Mouse (Mus musculus) heart, adult 18-20 months (tissue): ENCODE results near the gene Natd1. TPM values are rescaled to one million over a fixed set of nuclear protein-coding genes. Genes with fewer than 3 reads are reported as not detected.

Source experiments
- DNase-seq, 2 experiments: peaks; one replicate each; pipeline ENCODE4 v3.0.0; 2021 to 2022; ENCODE audit warnings: mixed read lengths in 1 of 2
- total RNA-seq, 2 experiments: library from RNA; stranded (reverse); gene quantifications; 2 replicates each; pipeline ENCODE4 v1.2.3; 2021

The Natd1 gene
- total RNA-seq, 2 experiments from 2014 or later = 9.9 to 12.4 TPM

DNA sequence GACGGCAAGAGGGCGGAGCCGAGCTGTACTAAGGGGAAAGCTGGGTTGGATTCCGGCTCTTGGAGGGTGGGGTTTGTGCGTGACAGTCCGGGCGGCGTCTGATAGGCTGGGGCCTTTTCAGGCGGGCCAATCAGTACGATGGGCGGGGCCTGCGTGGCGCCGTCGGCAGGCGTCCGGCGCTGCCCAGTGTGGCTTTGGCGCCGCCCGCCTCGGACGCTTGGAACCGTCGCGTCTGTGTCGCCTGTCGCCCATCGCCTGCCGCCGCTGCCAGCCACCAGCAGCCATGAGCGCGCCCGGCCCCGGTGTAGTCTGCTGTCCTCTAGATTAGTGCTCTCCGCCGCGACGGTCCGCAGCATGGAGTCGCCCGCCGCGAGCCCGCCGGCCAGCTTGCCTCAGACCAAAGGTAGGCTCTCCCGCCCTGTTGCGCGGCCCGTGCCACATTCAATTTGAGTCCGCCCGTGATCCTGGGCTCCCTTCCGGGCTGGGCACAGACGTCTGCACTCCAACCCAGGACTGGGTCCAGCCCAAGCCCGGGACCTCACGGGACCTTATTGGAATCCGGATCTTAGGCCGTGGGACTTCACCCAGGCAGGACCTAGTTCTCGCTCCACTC lies 17.4 kb upstream of the Natd1 start, which contains the start of gene Map2k3:
Map2k3 (plus strand) TSS at position 165 of the 613 bp plus-strand sequence.
- peak; percentile 96 to 99 for DNase-seq

DNA sequence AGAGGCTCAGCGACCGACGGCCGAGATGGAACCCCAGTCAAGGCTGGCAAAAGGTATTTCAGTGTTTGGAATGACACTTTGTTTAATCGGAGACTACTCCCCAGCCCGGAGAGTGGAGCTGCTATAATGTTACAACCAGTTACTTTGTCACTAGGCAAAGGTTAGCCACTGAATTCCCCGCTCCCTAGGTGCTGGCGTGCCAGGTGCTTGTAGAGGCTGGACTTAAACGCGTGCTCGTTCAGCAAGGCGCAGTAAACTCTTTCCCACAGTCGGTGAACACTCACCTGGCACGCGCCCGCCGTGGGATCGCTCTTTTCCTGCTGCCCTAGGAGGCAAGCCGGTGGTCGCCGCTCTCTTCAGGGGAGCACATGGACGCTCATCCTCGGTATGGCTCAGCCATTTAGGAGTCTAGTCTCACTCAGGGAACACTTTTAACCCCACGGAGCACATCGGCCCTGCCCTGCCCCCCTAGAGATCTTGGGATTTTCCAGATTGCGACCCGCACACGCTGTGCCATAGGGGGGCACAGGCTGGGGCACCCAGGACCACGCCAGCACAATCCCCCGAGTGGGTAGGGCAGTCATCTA lies 16.8 kb upstream of the Natd1 start:
- DNase-seq = no peak

DNA sequence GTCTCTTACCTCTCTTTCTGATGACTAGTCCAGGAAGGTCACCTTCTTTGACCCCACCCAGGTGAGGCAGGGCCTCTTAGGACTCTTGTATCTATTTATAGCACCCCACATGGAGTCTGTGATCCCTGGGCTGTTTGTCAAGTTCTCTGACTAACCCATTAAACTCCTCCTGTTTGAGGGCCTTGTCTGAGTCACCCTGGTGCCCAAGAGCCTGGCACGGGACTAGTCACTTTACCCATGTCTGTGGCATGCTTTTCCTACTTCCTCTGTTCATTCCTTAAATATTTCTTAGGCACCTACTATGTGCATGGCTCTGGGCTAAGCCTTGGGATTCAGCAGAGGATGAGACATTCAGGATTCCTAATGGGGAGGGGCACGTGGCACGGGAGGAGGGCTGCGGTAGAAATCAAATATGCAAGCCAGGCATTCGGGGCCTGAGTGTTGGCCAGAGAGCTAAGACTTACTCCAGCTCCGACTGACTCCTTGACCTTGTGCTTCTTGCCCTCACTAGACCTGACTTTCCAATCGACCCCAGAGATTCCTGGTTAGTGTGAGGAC lies 16.3 kb upstream of the Natd1 start:
- DNase-seq = peak; percentile 55 to 61

DNA sequence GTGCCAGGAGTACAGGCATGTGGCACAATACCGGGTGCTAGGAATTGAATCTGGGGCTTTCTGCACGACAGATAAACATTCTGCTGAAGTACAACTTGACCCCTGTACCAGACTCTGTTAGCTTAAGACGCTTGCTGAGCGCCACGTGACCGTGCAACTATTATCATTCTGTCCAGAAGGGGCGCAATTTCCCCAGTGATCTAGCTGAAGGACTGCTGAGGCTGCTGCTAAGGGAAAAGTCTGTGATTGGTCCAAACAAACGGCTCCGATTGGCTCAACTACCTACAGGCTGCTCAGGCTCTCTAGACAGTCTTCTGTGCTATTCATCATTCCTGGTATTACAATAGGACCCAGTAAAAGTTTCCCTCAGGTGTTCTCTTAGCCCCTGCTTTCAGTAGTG lies 12.7 kb upstream of the Natd1 start:
- DNase-seq = peak; percentile 91 to 93

DNA sequence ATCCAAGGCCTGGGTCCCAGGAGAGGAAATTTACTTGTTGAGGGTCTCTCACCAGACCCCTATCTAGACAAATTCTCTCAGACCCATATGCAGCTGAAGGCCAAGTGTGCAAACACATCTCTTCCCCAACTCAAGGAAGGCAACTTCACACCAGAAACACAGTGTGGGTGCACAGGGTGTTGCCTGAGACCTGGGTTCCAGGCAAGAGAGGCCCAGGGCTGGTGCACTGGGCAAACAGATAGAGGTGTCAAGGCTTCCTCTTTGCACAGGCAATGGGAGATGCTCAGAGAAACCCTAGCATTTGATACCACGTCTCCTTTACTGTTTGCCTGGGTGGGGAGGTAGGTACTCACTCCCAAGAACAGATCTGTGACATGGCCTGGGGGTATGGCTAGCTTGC lies 10.4 kb upstream of the Natd1 start:
- no peak for DNase-seq

DNA sequence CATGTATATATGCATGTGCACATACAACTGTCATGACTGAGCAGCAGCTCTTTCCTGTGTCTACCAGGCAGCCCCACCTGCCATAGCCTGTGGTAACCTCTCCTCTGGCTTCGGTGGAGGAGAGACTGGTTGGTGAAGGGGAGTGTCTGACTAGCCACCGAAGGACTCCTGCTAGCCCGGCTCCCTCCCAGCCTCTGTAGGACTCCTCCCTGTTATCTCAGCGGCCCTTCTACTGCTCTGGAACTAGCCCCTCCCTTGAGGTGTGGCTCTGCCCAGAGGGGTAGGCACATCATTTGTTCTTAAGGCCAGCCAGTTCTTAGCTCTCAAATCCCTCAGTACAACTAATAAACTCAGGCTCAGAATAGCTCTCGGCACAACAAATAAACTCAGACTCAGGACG lies 9.9 kb upstream of the Natd1 start:
- DNase-seq = no peak

DNA sequence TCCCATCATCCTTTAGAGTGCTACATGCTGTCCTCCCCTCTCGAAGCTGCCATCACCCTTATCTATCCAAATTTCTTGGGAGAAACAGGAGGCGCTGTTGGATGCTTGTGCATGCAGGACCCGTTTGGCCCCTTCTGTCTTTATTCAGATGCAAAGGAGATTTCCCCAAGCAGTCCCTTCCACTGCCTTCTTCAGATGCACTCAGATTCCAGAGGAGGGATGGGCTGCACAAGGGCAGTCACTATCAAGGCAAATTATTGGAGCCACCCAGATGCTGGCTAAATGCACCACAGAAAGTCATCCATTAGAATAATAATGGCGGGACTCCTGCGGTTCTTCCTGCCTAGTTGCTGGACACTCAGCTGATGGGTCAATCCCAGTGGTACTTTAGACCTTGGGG lies 8.4 kb upstream of the Natd1 start:
- no peak for DNase-seq

DNA sequence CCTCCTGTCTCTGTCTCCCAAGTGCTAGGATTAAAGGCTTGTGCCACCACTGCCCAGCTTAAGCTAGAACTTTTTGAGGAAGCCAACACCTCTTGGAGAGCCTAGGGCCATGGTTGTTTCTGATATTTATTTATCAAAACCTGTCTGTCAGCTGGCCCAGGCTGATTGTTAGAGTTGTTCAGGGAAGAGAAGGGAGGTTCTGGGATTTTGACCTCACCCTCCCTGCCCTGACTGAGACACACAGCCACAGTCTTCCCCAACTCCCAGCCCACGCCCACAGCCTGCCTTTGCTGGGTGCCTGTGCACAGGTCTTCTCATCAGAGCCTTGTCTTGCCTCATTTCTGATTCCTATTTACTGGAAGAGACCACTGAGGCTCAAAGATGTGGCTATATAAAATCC lies 7.6 kb upstream of the Natd1 start:
- DNase-seq = no peak

DNA sequence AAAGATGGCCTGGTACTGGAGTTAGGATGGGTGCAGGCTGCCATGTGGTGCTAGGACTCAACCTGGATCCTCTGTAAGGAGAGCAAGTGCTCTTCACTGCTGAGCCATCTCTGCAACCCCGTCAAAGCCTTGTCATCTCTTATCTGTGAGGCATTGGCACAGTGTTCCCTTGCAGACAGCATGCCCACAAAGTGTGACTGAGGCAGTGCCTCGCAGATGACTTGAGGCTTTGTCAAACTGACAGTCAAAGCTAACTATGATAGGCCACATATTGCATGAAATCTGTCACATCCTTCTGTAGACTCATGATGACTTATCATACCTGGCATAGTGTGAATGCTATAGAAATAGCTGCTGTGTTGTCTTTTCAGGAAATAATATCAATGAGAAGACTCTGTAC lies 5.5 kb upstream of the Natd1 start:
- DNase-seq = no peak

DNA sequence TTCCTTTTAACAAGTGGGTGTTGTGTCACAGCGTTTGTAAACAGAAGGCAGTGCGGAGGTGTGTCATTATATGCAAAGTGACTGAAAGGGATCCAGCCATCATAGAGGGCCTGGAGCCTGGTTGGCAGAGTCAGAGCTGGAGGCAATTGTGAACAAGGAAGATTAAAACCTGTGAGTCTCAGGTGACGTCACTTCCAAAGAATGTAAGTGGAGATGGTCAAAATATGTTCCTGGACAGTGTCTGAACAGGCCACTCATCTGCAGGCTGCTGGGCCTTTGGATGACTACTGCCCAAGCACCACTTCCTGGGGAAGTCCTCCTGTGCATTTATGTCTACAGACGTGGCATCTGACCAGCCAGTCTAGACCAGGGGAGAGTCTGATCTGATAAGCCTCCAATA lies 651 bp upstream of the Natd1 start:
- no peak for DNase-seq

DNA sequence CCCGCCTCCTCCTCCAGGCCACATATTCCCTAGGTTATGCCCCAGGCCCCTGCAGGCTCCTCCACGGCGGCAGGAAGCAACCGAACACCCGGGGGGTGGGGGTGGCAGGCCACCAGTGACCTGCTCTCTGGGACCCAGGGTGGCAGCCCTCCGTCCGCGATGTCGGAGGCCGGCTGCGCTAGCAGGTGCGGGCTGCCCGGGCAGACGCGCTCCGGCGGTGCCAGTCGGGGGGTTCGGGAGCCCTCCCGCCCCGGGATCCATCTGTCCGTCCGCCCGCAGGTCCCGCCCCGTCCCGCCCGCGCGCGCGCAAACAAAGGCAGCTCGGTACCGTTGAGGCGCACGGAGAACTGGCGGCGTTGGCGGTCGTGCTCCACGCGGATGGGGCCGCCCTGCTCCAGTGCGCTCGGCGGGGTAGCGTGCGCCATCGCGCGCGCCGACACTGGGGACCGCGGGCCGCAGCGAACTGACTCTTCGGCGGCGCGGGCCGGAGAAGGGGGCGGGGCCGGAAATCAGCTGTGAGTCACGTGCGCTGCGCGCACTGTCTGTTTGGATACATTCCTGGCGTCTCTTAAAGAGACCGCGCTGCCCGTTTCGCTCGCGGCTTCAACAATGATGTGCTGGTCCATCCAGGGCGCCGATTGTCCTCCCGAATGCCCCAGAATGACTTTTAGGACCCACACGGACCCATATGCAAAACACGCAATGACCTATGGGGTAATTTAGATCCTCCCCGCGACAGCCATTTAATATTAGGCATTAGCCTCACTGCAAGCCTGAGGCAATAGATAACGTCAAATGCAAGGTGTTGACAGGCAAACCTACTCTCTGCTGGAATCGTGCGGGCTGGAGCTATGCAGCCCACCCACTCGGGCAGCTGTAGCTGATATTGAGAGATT lies 1.0 kb downstream of the Natd1 start:
- DNase-seq = peak; percentile 93 to 96

DNA sequence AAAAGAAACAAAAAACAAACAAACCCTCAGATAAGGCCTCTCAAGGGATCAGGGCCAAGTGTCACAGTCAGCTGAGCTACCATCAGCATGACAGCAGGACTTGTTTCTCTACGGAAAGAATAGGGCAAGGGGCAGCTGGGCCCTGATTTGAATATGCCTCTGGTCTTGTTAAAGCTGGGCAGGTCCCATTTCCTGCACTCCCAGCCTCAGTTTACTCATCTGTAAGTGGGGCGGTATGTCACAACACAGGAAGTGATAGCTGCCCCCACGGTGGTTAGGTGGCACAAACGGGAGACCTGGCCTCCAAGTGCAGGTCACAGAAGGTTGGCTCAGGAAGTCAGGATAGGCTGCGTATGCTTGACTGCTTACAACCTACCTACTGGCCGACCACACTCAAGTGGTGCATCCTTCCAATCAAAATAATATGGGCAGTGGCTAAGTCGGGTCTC lies 2.0 kb downstream of the Natd1 start:
- no peak for DNase-seq

DNA sequence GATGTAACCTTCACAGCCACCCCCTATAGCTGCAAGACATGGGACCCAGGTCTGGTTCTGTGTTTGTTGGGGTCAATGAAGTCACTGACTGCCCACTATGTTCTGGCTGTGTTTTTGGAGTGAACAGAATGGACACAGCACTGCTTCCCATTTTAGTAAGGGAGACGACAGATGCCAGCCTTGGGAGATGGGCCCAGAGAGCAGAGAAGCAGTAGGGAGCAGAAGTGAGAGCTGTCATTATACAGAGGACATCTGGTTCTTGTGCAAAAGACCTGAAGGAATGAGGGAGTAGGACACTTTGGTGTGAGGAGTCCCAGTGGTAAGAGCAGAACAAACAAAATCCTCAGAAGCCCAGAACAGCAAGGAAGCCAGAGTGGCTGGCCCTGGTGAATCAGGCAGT lies 4.9 kb downstream of the Natd1 start:
- no peak for DNase-seq

DNA sequence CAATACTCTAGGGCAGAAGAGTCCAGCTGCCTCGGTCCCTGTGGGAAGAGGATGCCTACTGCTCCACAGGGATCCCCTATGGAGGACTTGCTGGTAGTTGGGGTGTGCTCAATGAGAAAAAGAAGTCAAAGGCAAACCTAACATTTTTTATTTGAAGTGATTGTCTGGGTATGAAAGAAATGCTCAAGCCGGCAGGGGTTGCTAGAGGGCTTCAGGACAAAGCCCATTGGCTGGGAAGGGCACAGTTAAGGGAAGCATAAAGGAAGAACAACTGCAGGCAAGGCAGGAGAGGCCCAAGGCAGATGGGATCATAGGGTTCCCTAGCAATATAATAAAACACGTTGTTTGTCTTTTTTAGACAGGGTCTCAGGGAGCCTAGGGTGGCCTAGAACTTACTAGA lies 6.5 kb downstream of the Natd1 start:
- peak in 1 of 2 experiments; percentile 25 for DNase-seq

DNA sequence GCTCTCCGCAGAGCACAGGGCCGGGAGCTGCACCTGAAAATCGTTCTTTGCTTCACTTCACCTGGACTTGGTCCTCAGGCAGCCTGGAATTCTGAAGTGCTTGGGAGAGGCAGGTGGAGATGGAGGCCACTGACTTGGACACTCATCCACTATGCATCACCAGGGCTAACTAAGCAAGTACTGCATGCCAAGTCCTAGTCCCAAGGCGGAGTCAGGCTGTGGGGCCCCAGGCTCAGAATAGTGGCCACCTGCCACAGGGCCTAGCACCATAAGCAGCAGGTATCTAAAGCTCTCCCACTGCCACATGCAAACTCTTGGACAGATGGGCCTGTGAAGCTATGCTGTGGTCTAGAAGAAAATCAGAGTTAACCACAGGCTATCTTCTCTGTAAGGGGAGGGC lies 8.1 kb downstream of the Natd1 start:
- no peak for DNase-seq

DNA sequence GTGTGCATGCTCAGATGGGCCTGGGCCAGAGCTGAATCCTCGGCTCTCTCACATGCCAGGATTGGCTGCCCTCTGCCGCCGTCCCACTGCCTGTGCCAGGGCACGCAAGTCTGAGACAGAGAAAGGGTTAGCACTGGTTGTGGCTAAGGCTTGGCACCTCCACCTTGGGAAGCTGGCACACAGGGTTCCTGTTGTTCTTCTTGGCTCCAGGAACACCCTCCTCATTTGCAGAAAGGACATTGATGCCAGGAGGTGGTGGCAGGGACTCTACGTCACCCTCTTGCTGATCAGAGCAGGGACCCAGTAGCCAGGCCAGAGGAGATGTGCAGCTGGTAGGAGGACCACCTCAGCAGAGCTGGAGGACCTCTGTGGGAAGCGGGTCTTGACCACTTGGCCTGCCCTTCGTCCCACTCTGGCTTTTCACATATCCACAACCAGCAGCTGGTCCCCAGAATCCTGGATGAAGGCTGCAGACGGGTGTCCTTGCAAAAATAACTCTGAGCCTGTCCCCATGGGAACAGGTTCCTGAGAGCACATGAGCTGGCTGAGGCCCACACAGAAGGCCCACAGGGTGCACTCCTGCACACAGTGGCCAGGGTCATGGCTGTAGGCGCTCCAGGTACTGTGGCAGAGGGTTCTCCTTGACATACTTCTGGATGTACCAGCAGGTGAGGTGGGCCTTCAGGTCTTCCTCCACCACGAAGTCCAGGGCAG lies 9.0 kb downstream of the Natd1 start:
- DNase-seq = peak in 1 of 2 experiments; percentile 19

DNA sequence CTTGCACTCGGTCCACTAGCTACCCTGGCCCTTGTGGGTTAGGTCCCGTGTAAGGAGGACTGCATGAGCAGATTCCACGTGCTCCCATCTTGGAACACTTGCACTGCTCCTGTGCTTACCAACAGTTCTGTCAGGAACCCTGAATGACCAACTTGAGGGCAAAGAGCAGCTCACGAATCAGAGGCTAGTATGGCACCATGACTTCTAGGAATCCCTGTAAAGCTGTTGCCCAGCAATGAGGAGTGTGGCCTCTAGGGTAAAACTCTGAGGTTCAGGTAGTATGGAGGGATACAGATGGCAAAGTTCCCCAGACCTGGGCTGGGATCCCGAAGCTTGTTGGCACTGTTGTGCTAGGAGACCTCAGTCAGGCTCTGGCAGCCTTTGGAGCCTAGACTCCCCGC lies 10.9 kb downstream of the Natd1 start:
- DNase-seq = no peak

DNA sequence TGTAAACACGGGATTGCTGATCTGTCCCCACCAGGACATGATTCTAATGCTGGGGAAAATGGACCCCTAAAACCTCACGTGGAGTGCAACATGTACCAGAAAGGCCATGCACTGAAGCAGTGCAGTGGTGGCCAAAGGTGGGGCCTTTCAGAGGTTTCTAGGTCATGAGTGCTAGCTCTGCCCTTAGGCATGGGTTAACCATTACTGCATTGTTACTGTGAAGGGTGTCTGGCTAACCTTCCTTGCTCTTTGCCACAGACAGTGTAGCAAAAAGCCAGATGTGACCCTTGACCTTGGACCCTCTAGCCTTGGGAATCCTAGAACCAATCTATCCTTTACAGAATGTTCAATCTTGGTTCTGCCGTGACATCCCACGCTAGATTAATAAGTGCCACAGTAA lies 12.1 kb downstream of the Natd1 start:
- no peak for DNase-seq

DNA sequence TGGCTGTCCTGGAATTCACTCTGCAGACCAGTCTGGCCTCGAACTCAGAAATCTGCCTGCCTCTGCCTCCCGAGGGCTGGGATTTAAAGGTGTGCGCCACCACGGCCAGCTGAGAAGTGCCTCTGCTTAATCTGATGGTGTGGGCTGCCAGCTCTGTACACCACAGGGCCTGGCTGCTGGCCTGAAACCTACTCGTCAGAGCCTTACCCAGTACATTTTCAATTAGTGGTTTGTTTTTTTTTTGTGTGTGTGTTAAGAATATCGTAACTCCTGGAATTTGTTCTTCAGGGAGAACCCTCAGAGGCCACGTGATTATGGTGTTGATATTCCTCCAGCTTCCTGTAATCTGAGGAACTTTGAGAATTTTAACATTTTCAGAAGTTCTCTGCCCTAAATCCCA lies 12.5 kb downstream of the Natd1 start:
- DNase-seq = no peak

DNA sequence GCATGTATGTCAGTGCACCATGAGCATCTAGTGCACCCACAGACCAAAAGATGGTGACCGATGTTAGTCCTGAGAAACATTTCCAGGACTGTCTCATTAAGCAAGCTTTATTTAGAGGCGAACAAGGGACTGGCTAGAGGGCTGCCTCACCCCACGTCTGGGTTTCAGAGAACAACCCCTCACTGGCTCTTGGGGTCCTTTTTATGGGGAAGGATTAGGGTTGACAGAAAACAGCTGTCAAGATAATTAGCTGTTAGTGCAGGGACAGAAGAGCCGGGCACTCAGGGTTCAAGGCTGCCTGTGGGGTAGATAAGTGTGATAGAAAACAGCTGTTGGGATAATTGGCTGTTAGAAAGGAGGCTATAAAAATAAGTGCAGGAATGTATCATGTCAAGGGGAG lies 18.6 kb downstream of the Natd1 start:
- no peak for DNase-seq

DNA sequence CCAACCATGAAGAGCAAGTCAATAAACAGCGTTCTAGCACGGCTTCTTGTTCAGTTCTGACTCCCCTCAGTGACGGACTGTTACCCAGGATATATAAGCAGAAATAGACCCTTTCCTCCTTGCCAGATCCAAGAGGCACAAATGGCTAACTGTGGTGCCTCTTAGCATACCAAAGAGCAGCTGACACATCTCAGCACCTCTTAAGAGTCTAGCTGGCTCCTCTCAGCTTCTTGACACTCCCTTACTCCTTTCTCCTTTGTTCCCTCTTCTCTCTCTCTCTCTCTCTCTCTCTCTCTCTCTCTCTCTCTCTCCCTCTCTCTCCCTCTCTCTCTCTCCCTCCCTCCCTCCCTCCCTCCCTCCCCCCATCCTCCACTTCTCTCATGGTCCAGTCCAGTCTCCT lies 23.8 kb downstream of the Natd1 start:
- no peak for DNase-seq

DNA sequence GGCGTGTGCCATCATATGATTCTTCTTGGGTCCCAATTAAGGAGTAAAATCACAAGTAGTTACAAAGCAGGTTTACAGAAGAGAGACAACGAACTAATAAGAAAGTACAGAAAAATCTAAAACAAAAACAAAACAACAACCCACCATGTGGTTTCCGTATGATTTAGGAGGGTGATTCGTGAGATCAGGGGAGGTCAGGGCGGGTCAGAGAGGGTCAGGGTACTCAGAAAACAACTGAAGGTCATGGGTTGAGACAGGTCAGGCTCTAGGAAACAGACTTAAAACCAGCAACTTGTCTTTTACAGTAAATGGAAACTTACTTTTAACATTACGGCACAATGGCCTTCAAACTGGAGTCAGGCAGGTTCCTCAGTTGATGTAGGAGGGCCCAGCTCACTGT lies 24.3 kb downstream of the Natd1 start:
- DNase-seq = no peak
